Mouse (Mus musculus) embryonic facial prominence, embryonic 13.5 days (tissue): ENCODE data around the gene Hils1. TPM values are rescaled to one million over a fixed set of nuclear protein-coding genes. Genes with fewer than 3 reads are reported as not detected.
A peak's percentile ranks its signal among the peaks of the same experiment; 100 is the strongest.

Experiments used
- ATAC-seq: fragments of 200-750 bp; cut with Nextera tagmentation; 2 replicates; pipeline ENCODE4 v1.8.0; 2017; ENCODE audit warnings: low read depth; ENCODE audit not compliant: insufficient number of reproducible peaks, insufficient read depth, low FRiP score, low TSS enrichment
- H3K27ac ChIP-seq: fragments of 300-500 bp; sonication (generic); 2 replicates; pipeline ENCODE4 v1.5.1; 2015; ENCODE audit warnings: moderate library complexity, mild to moderate bottlenecking, inconsistent platforms
- H3K27me3 ChIP-seq: fragments of 300-500 bp; sonication (generic); 2 replicates; pipeline ENCODE4 v1.6.1; 2015; ENCODE audit warnings: mild to moderate bottlenecking, inconsistent platforms
- H3K36me3 ChIP-seq: fragments of 300-500 bp; sonication (generic); 2 replicates; pipeline ENCODE4 v1.6.1; 2015; ENCODE audit warnings: mild to moderate bottlenecking, inconsistent platforms
- H3K4me1 ChIP-seq: fragments of 300-500 bp; sonication (generic); 2 replicates; pipeline ENCODE4 v1.6.1; 2015; ENCODE audit warnings: inconsistent platforms
- H3K4me2 ChIP-seq: fragments of 300-500 bp; sonication (generic); 2 replicates; pipeline ENCODE4 v1.6.1; 2015; ENCODE audit warnings: moderate library complexity, mild to moderate bottlenecking, inconsistent platforms
- H3K4me3 ChIP-seq: fragments of 300-500 bp; sonication (generic); 2 replicates; pipeline ENCODE4 v1.5.1; 2015; ENCODE audit warnings: mild to moderate bottlenecking, inconsistent platforms
- H3K9ac ChIP-seq: fragments of 300-500 bp; sonication (generic); 2 replicates; pipeline ENCODE4 v1.6.1; 2015; ENCODE audit warnings: mild to moderate bottlenecking, inconsistent platforms
- H3K9me3 ChIP-seq: fragments of 300-500 bp; sonication (generic); 2 replicates; pipeline ENCODE4 v1.6.1; 2016; ENCODE audit warnings: inconsistent platforms
- WGBS: fragments of 180-500 bp; shearing (Covaris S2); methylation state at CpG from one replicate; pipeline ENCODE4 v1.1.7; 2015; ENCODE audit warnings: mixed read lengths; 5-methylcytosine and 5-hydroxymethylcytosine counted together
- polyA plus RNA-seq: library from polyadenylated mRNA; unstranded; fragments of >200 nt; fragmentation: Nextera tagmentation; extraction: Ambion mirVana; gene quantifications from 2 replicates; pipeline ENCODE4 v1.2.1, GENCODE M21; 2015

Gene Hils1
- not detected in 2 replicates for polyA plus RNA-seq

GRCm38 (mm10) chr11:94967419-94967818, at the start of gene Hils1:
TSS of gene Hils1 (plus strand) at chr11:94967593.
- 40% methylated on average over 4 of the region's 4 CpGs for WGBS
- 0 out of 2 replicates have a peak, but pooled peaks cover 4% of the 10 kb centered on the region for H3K27me3 ChIP-seq
- peak within 1 kb of the TSS; percentile 6; the same call in 1 of the 2 replicates for H3K9ac ChIP-seq
- no peaks in the 10 kb centered on the region; the same call in 1 of the 2 replicates for H3K4me1 ChIP-seq
- H3K4me2 ChIP-seq: no peak within 1 kb of the TSS
- no peak within 1 kb of the TSS for H3K4me3 ChIP-seq
- no peak within 1 kb of the TSS for H3K27ac ChIP-seq
- H3K9me3 ChIP-seq: no peaks in the 10 kb centered on the region
- ATAC-seq: no peak
- H3K36me3 ChIP-seq: no peaks in the 10 kb centered on the region

GRCm38 (mm10) chr11:94917717-94918116, 49.7 kb upstream of the Hils1 start:
- ATAC-seq: no peak; the same call in 1 of the 2 replicates
- Histone ChIP-seq H3K27me3 (no peaks in the 10 kb centered on the region), H3K36me3 (no peaks in the 10 kb centered on the region), H3K9ac (no peak overlapping the region), H3K4me3 (no peak overlapping the region), H3K4me2 (no peak overlapping the region), H3K4me1 (peaks cover 34% of the 10 kb centered on the region), H3K9me3 (no peaks in the 10 kb centered on the region), H3K27ac (peak overlapping the region; percentile 73; the same call in 1 of the 2 replicates)
- 62% methylated on average over 6 of the region's 6 CpGs for WGBS

- ATAC-seq: no peak
- Histone ChIP-seq H3K27ac (no peak overlapping the region), H3K9ac (no peak overlapping the region), H3K27me3 (no peaks in the 10 kb centered on the region), H3K36me3 (no peaks in the 10 kb centered on the region), H3K4me1 (peaks cover 22% of the 10 kb centered on the region), H3K4me2 (no peak overlapping the region), H3K9me3 (no peaks in the 10 kb centered on the region), H3K4me3 (no peak overlapping the region)
- WGBS: 34% methylated on average over 6 of the region's 6 CpGs
Observed at GRCm38 (mm10) chr11:94920996-94921401, 46.4 kb upstream of the Hils1 start.

- Histone ChIP-seq H3K36me3 (no peaks in the 10 kb centered on the region), H3K27me3 (no peaks in the 10 kb centered on the region), H3K4me1 (peaks cover 44% of the 10 kb centered on the region), H3K9me3 (no peaks in the 10 kb centered on the region), H3K27ac (no peak overlapping the region), H3K9ac (no peak overlapping the region), H3K4me3 (no peak overlapping the region), H3K4me2 (no peak overlapping the region)
- no peak for ATAC-seq
- 94% methylated on average over 4 of the region's 4 CpGs for WGBS
Observed at GRCm38 (mm10) chr11:94924977-94925376, 42.4 kb upstream of the Hils1 start.

GRCm38 (mm10) chr11:94926431-94926830, 41.0 kb upstream of the Hils1 start:
- H3K4me3 ChIP-seq: no peak overlapping the region
- H3K4me2 ChIP-seq: no peak overlapping the region
- no peaks in the 10 kb centered on the region for H3K36me3 ChIP-seq
- no peaks in the 10 kb centered on the region for H3K9me3 ChIP-seq
- H3K27ac ChIP-seq: no peak overlapping the region
- H3K9ac ChIP-seq: no peak overlapping the region
- 63% methylated on average over 11 of the region's 11 CpGs for WGBS
- ATAC-seq: no peak
- no peaks in the 10 kb centered on the region for H3K27me3 ChIP-seq
- peaks cover 47% of the 10 kb centered on the region for H3K4me1 ChIP-seq

GRCm38 (mm10) chr11:94927771-94928291, 39.6 kb upstream of the Hils1 start:
- no peak overlapping the region; the same call in 1 of the 2 replicates for H3K9ac ChIP-seq
- no peaks in the 10 kb centered on the region for H3K36me3 ChIP-seq
- 23% methylated on average over 5 of the region's 5 CpGs for WGBS
- no peak overlapping the region for H3K4me3 ChIP-seq
- peaks cover 55% of the 10 kb centered on the region for H3K4me1 ChIP-seq
- no peak for ATAC-seq
- H3K27ac ChIP-seq: peak overlapping the region; percentile 96
- no peaks in the 10 kb centered on the region for H3K27me3 ChIP-seq
- H3K4me2 ChIP-seq: no peak overlapping the region
- no peaks in the 10 kb centered on the region for H3K9me3 ChIP-seq

- peak; percentile 82 for ATAC-seq
- Histone ChIP-seq H3K4me2 (peak overlapping the region; percentile 48), H3K4me1 (peaks cover 65% of the 10 kb centered on the region), H3K4me3 (peak overlapping the region; percentile 9; the same call in 1 of the 2 replicates), H3K27me3 (no peaks in the 10 kb centered on the region), H3K36me3 (no peaks in the 10 kb centered on the region), H3K27ac (peak overlapping the region; percentile 96), H3K9me3 (no peaks in the 10 kb centered on the region), H3K9ac (peak overlapping the region; percentile 61; the same call in 1 of the 2 replicates)
- WGBS: 7% methylated on average over 13 of the region's 13 CpGs
Observed at GRCm38 (mm10) chr11:94928820-94929219, 38.6 kb upstream of the Hils1 start.

GRCm38 (mm10) chr11:94929599-94929998, 37.8 kb upstream of the Hils1 start:
- Histone ChIP-seq H3K9ac (no peak overlapping the region; the same call in 1 of the 2 replicates), H3K4me3 (no peak overlapping the region), H3K27me3 (no peaks in the 10 kb centered on the region), H3K27ac (peak overlapping the region; percentile 96), H3K4me2 (peak overlapping the region; percentile 48; the same call in 1 of the 2 replicates), H3K9me3 (no peaks in the 10 kb centered on the region), H3K4me1 (peaks cover 73% of the 10 kb centered on the region), H3K36me3 (no peaks in the 10 kb centered on the region)
- 25% methylated on average over 9 of the region's 9 CpGs for WGBS
- ATAC-seq: no peak

- peak overlapping the region; percentile 96 for H3K27ac ChIP-seq
- H3K4me3 ChIP-seq: no peak overlapping the region
- WGBS: 24% methylated on average over 4 of the region's 4 CpGs
- H3K4me2 ChIP-seq: no peak overlapping the region
- H3K9me3 ChIP-seq: no peaks in the 10 kb centered on the region
- ATAC-seq: no peak
- H3K27me3 ChIP-seq: no peaks in the 10 kb centered on the region
- no peaks in the 10 kb centered on the region for H3K36me3 ChIP-seq
- peaks cover 79% of the 10 kb centered on the region for H3K4me1 ChIP-seq
- H3K9ac ChIP-seq: peak overlapping the region; percentile 2; the same call in 1 of the 2 replicates
Observed at GRCm38 (mm10) chr11:94930151-94930550, 37.2 kb upstream of the Hils1 start.

- H3K9ac ChIP-seq: peak overlapping the region; percentile 56; the same call in 1 of the 2 replicates
Observed at GRCm38 (mm10) chr11:94933584-94933983, 33.8 kb upstream of the Hils1 start.

GRCm38 (mm10) chr11:94934526-94934925, 32.9 kb upstream of the Hils1 start:
- Histone ChIP-seq H3K27ac (peak overlapping the region; percentile 98), H3K4me2 (peak overlapping the region; percentile 90), H3K9ac (peak overlapping the region; percentile 27), H3K4me1 (peaks cover 78% of the 10 kb centered on the region), H3K27me3 (peaks cover 2% of the 10 kb centered on the region; the same call in 1 of the 2 replicates), H3K36me3 (peaks cover 15% of the 10 kb centered on the region), H3K4me3 (0 out of 2 replicates have a peak overlapping the region, but pooled peaks have one; percentile 4), H3K9me3 (no peaks in the 10 kb centered on the region)
- WGBS: 16% methylated on average over 11 of the region's 11 CpGs
- ATAC-seq: no peak

More at GRCm38 (mm10) chr11:94933584-94933983, 33.8 kb upstream of the Hils1 start:
- Histone ChIP-seq H3K4me2 (peak overlapping the region; percentile 90), H3K27me3 (peaks cover 2% of the 10 kb centered on the region; the same call in 1 of the 2 replicates), H3K27ac (peak overlapping the region; percentile 98), H3K36me3 (peaks cover 5% of the 10 kb centered on the region), H3K9me3 (no peaks in the 10 kb centered on the region), H3K4me1 (peaks cover 78% of the 10 kb centered on the region), H3K4me3 (0 out of 2 replicates have a peak overlapping the region, but pooled peaks have one; percentile 14)
- WGBS: 3% methylated on average over 8 of the region's 8 CpGs
- peak; percentile 16; the same call in 1 of the 2 replicates for ATAC-seq

- Histone ChIP-seq H3K27me3 (peaks cover 2% of the 10 kb centered on the region; the same call in 1 of the 2 replicates), H3K4me3 (peak within 1 kb of the TSS; percentile 74), H3K36me3 (peaks cover 30% of the 10 kb centered on the region), H3K4me2 (peak within 1 kb of the TSS; percentile 90), H3K9me3 (no peaks in the 10 kb centered on the region), H3K4me1 (peaks cover 73% of the 10 kb centered on the region), H3K9ac (peak within 1 kb of the TSS; percentile 95), H3K27ac (peak within 1 kb of the TSS; percentile 98)
- WGBS: 4% methylated on average over 19 of the region's 19 CpGs
- peak; percentile 32 for ATAC-seq
Observed at GRCm38 (mm10) chr11:94936045-94936444, 31.3 kb upstream of the Hils1 start, which contains the start of gene Col1a1. TSS of gene Col1a1 (plus strand) at chr11:94936224.
